Mouse (Mus musculus) heart, adult 2 months (tissue): ENCODE data around the gene Efcab2.

Experiments
- CTCF ChIP-seq: fragments of 200-600 bp; IDR thresholded peaks from 2 replicates; pipeline ENCODE4 v1.8.1; 2022; ENCODE audit warnings: antibody characterized with exemption, mild to moderate bottlenecking, moderate library complexity
- EP300 ChIP-seq: fragments of 200-500 bp; IDR thresholded peaks from 2 replicates; pipeline ENCODE4 v1.6.1; 2011; ENCODE audit warnings: low read depth, low read length, control low read depth; ENCODE audit not compliant: insufficient read depth

- TF ChIP-seq CTCF (no peak), EP300 (no peak)
These were observed 1.1 kb downstream of the Efcab2 start for GRCm38 (mm10) chr1:178406765-178407645.
